Mouse (Mus musculus): ENCODE measurements around the gene Itga3.

The Itga3 gene

GRCm38 (mm10) chr11:95076536-95077111, at the start of gene Itga3:
Gene Itga3, minus strand, starts transcription at chr11:95076801.
- peaks cover 93% of the 10 kb centered on the region for H3K27me3 ChIP-seq (ENCODE audit: insufficient read depth, low read length)
- H3K4me3 ChIP-seq (replicated peaks; ENCODE audit: low read length): peak within 1 kb of the TSS; percentile 82
- H3K36me3 ChIP-seq (ENCODE audit: insufficient read depth, low read length): no peaks in the 10 kb centered on the region
- no peaks in the 10 kb centered on the region for H3K9me3 ChIP-seq (ENCODE audit: low read length)
- TF ChIP-seq CTCF (conservative IDR thresholded peaks at IDR 0.05; ENCODE audit: low read length) (no peak), POU5F1 (IDR thresholded peaks at IDR 0.05; ENCODE audit: borderline replicate concordance, low read length) (no peak), NANOG (IDR thresholded peaks at IDR 0.05; ENCODE audit: borderline replicate concordance, low read length) (no peak)
- peaks cover 78% of the 10 kb centered on the region for H3K4me1 ChIP-seq (replicated peaks; ENCODE audit: low read depth, low read length)

GRCm38 (mm10) chr11:95125366-95125948, 48.9 kb upstream of the Itga3 start:
- peaks cover 87% of the 10 kb centered on the region for H3K27me3 ChIP-seq (ENCODE audit: insufficient read depth, low read length)
- H3K4me1 ChIP-seq (replicated peaks; ENCODE audit: low read depth, low read length): peaks cover 66% of the 10 kb centered on the region
- no peak overlapping the region for H3K4me3 ChIP-seq (replicated peaks; ENCODE audit: low read length)
- H3K9me3 ChIP-seq (ENCODE audit: low read length): no peaks in the 10 kb centered on the region
- TF ChIP-seq NANOG (IDR thresholded peaks at IDR 0.05; ENCODE audit: borderline replicate concordance, low read length): no peak
- TF ChIP-seq POU5F1 (IDR thresholded peaks at IDR 0.05; ENCODE audit: borderline replicate concordance, low read length): no peak
- TF ChIP-seq CTCF (conservative IDR thresholded peaks at IDR 0.05; ENCODE audit: low read length): no peak
- H3K36me3 ChIP-seq (ENCODE audit: insufficient read depth, low read length): no peaks in the 10 kb centered on the region

- Histone ChIP-seq H3K4me3 (replicated peaks; ENCODE audit: low read length) (no peak overlapping the region), H3K4me1 (replicated peaks; ENCODE audit: low read depth, low read length) (peaks cover 67% of the 10 kb centered on the region), H3K36me3 (ENCODE audit: insufficient read depth, low read length) (no peaks in the 10 kb centered on the region), H3K27me3 (ENCODE audit: insufficient read depth, low read length) (peaks cover 93% of the 10 kb centered on the region), H3K9me3 (ENCODE audit: low read length) (no peaks in the 10 kb centered on the region)
- TF ChIP-seq POU5F1 (IDR thresholded peaks at IDR 0.05; ENCODE audit: borderline replicate concordance, low read length) (no peak), CTCF (conservative IDR thresholded peaks at IDR 0.05; ENCODE audit: low read length) (no peak), NANOG (IDR thresholded peaks at IDR 0.05; ENCODE audit: borderline replicate concordance, low read length) (no peak)
Measured at GRCm38 (mm10) chr11:95122100-95122489, 45.5 kb upstream of the Itga3 start.

GRCm38 (mm10) chr11:95121161-95122099, 44.8 kb upstream of the Itga3 start:
- TF ChIP-seq CTCF (conservative IDR thresholded peaks at IDR 0.05; ENCODE audit: low read length) (no peak), POU5F1 (IDR thresholded peaks at IDR 0.05; ENCODE audit: borderline replicate concordance, low read length) (no peak), NANOG (IDR thresholded peaks at IDR 0.05; ENCODE audit: borderline replicate concordance, low read length) (no peak)
- Histone ChIP-seq H3K4me1 (replicated peaks; ENCODE audit: low read depth, low read length) (peaks cover 60% of the 10 kb centered on the region), H3K27me3 (ENCODE audit: insufficient read depth, low read length) (peaks cover 89% of the 10 kb centered on the region), H3K9me3 (ENCODE audit: low read length) (no peaks in the 10 kb centered on the region), H3K36me3 (ENCODE audit: insufficient read depth, low read length) (no peaks in the 10 kb centered on the region), H3K4me3 (replicated peaks; ENCODE audit: low read length) (peak overlapping the region; percentile 74; the same call in 1 of the 2 replicates)

GRCm38 (mm10) chr11:95120633-95121020, 44.0 kb upstream of the Itga3 start:
- H3K4me1 ChIP-seq (replicated peaks; ENCODE audit: low read depth, low read length): peaks cover 53% of the 10 kb centered on the region
- peaks cover 85% of the 10 kb centered on the region for H3K27me3 ChIP-seq (ENCODE audit: insufficient read depth, low read length)
- no peaks in the 10 kb centered on the region for H3K9me3 ChIP-seq (ENCODE audit: low read length)
- no peaks in the 10 kb centered on the region for H3K36me3 ChIP-seq (ENCODE audit: insufficient read depth, low read length)
- peak overlapping the region; percentile 74 for H3K4me3 ChIP-seq (replicated peaks; ENCODE audit: low read length)
- no peak for TF ChIP-seq CTCF (conservative IDR thresholded peaks at IDR 0.05; ENCODE audit: low read length)
- TF ChIP-seq POU5F1 (IDR thresholded peaks at IDR 0.05; ENCODE audit: borderline replicate concordance, low read length): no peak
- no peak for TF ChIP-seq NANOG (IDR thresholded peaks at IDR 0.05; ENCODE audit: borderline replicate concordance, low read length)

GRCm38 (mm10) chr11:95119990-95120632, 43.5 kb upstream of the Itga3 start, which contains the start of gene Dlx3:
Gene Dlx3, plus strand, starts transcription at chr11:95120119.
- TF ChIP-seq NANOG (IDR thresholded peaks at IDR 0.05; ENCODE audit: borderline replicate concordance, low read length) (no peak), POU5F1 (IDR thresholded peaks at IDR 0.05; ENCODE audit: borderline replicate concordance, low read length) (no peak), CTCF (conservative IDR thresholded peaks at IDR 0.05; ENCODE audit: low read length) (no peak)
- Histone ChIP-seq H3K4me1 (replicated peaks; ENCODE audit: low read depth, low read length) (peaks cover 54% of the 10 kb centered on the region), H3K4me3 (replicated peaks; ENCODE audit: low read length) (peak within 1 kb of the TSS; percentile 74), H3K9me3 (ENCODE audit: low read length) (no peaks in the 10 kb centered on the region), H3K27me3 (ENCODE audit: insufficient read depth, low read length) (peaks cover 80% of the 10 kb centered on the region), H3K36me3 (ENCODE audit: insufficient read depth, low read length) (no peaks in the 10 kb centered on the region)

GRCm38 (mm10) chr11:95118505-95118904, 41.9 kb upstream of the Itga3 start:
- H3K4me3 ChIP-seq (replicated peaks; ENCODE audit: low read length): peak overlapping the region; percentile 55
- H3K36me3 ChIP-seq (ENCODE audit: insufficient read depth, low read length): no peaks in the 10 kb centered on the region
- TF ChIP-seq POU5F1 (IDR thresholded peaks at IDR 0.05; ENCODE audit: borderline replicate concordance, low read length): no peak
- no peak for TF ChIP-seq NANOG (IDR thresholded peaks at IDR 0.05; ENCODE audit: borderline replicate concordance, low read length)
- peak; percentile 89 for TF ChIP-seq CTCF (conservative IDR thresholded peaks at IDR 0.05; ENCODE audit: low read length)
- no peaks in the 10 kb centered on the region for H3K9me3 ChIP-seq (ENCODE audit: low read length)
- H3K4me1 ChIP-seq (replicated peaks; ENCODE audit: low read depth, low read length): peaks cover 43% of the 10 kb centered on the region
- H3K27me3 ChIP-seq (ENCODE audit: insufficient read depth, low read length): peaks cover 69% of the 10 kb centered on the region

- no peak overlapping the region for H3K4me3 ChIP-seq (replicated peaks; ENCODE audit: low read length)
- H3K36me3 ChIP-seq (ENCODE audit: insufficient read depth, low read length): no peaks in the 10 kb centered on the region
- TF ChIP-seq CTCF (conservative IDR thresholded peaks at IDR 0.05; ENCODE audit: low read length): peak; percentile 77
- TF ChIP-seq NANOG (IDR thresholded peaks at IDR 0.05; ENCODE audit: borderline replicate concordance, low read length): no peak
- no peaks in the 10 kb centered on the region for H3K9me3 ChIP-seq (ENCODE audit: low read length)
- peaks cover 55% of the 10 kb centered on the region for H3K27me3 ChIP-seq (ENCODE audit: insufficient read depth, low read length)
- peaks cover 44% of the 10 kb centered on the region for H3K4me1 ChIP-seq (replicated peaks; ENCODE audit: low read depth, low read length)
Measured at GRCm38 (mm10) chr11:95117030-95117429, 40.4 kb upstream of the Itga3 start.

Measured in E14TG2a.4 (cell line).